Mouse (Mus musculus): ENCODE data around the gene Asxl1. TPM values are rescaled to one million over a fixed set of nuclear protein-coding genes. Genes with fewer than 3 reads are reported as not detected.

The Asxl1 gene
- total and polyA plus RNA-seq, 3 experiments = 15.2 to 35.5 TPM; not detected in 1

DNA sequence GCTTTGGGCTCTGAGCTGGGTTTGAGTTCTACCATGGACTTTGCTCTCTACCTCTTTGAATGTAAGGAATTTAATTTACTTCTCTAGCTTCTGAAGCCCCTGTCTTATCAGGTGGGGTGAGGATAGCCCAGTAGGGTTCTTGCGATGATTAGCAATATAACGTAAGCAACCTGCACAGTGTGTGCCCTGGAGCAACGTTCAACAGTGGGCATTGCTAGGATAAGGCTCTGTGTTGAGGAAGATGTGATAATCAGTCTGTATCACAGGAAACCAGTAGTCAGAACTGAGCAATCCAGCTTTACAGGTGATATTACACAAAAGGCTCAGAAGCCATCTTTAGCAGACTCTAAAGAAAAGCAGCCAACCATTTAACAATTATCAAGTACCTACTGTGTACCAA, 11.3 kb upstream of the Asxl1 start:
- no peak overlapping the region for H3K27ac ChIP-seq (ENCODE audit: control insufficient read depth, low read depth, low read length)
- no peak for DNase-seq (ENCODE audit: low read depth, low spot score)
- no peaks in the 10 kb centered on the region for H3K9me3 ChIP-seq (replicated peaks; ENCODE audit: insufficient read depth, low read length)

DNA sequence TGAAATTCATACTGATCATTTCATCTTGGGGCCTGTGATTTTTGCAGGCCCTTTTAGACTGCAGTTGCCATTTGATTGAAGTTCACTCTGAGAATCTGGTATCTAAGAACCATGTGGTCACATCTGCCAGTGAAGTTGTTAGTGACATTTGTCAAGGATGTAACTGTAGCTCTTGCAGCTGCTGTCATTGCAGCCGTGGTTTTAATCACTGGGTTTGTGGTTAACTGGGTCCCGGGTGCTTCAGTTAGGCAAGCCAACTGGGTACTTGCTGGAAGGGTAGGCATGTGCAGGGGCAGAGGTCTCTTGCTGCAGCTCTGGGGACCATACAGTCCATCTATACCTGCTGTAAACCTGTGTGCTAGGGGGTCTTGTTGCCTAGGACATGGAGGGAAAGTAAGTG, 9.5 kb upstream of the Asxl1 start:
- Histone ChIP-seq H3K36me3 (ENCODE audit: control insufficient read depth in 1 of 2, insufficient read depth in 2 of 2, low read length in 2 of 2) (no peaks in the 10 kb centered on the region; a peak in 1 of 4 replicates), H3K27me3 (ENCODE audit: control insufficient read depth in 1 of 2, insufficient read depth in 2 of 2, low read length in 2 of 2) (no peaks in the 10 kb centered on the region), H3K4me1 (ENCODE audit: control insufficient read depth in 1 of 2, insufficient read depth in 2 of 2, low read length in 2 of 2) (no peaks in the 10 kb centered on the region), H3K4me3 (ENCODE audit: control insufficient read depth in 1 of 2, insufficient read depth in 1 of 2, low read depth in 2 of 2, low read length in 2 of 2) (no peak overlapping the region), H3K9me3 (replicated peaks; ENCODE audit: insufficient read depth, low read length) (no peaks in the 10 kb centered on the region), H3K27ac (ENCODE audit: control insufficient read depth, low read depth, low read length) (no peak overlapping the region), H3K9ac (ENCODE audit: control insufficient read depth, low read depth, low read length, poor library complexity, severe bottlenecking) (no peak overlapping the region), H3K79me2 (ENCODE audit: control insufficient read depth, insufficient read depth, low read length, poor library complexity) (no peaks in the 10 kb centered on the region)
- TF ChIP-seq ETS1 (IDR thresholded peaks at IDR 0.05; ENCODE audit: low read depth, low read length) (0 out of 2 replicates have a peak, but pooled peaks have one; percentile 26), NELFE (IDR thresholded peaks at IDR 0.05; ENCODE audit: low read depth, low read length) (no peak), TCF12 (IDR thresholded peaks at IDR 0.05; ENCODE audit: low read depth, low read length) (no peak)
- peak; percentile 49 for DNase-seq (ENCODE audit: low read depth, low spot score)

More for the DNA sequence above, 11.3 kb upstream of the Asxl1 start:
- Histone ChIP-seq H3K36me3 (ENCODE audit: control insufficient read depth in 1 of 2, insufficient read depth in 2 of 2, low read length in 2 of 2) (no peaks in the 10 kb centered on the region; a peak in 1 of 4 replicates), H3K4me3 (ENCODE audit: control insufficient read depth in 1 of 2, insufficient read depth in 1 of 2, low read depth in 2 of 2, low read length in 2 of 2) (no peak overlapping the region), H3K27me3 (ENCODE audit: control insufficient read depth in 1 of 2, insufficient read depth in 2 of 2, low read length in 2 of 2) (no peaks in the 10 kb centered on the region), H3K4me1 (ENCODE audit: control insufficient read depth in 1 of 2, insufficient read depth in 2 of 2, low read length in 2 of 2) (no peaks in the 10 kb centered on the region), H3K9ac (ENCODE audit: control insufficient read depth, low read depth, low read length, poor library complexity, severe bottlenecking) (no peak overlapping the region), H3K79me2 (ENCODE audit: control insufficient read depth, insufficient read depth, low read length, poor library complexity) (no peaks in the 10 kb centered on the region)
- TF ChIP-seq TCF12 (IDR thresholded peaks at IDR 0.05; ENCODE audit: low read depth, low read length) (no peak), POLR2A (IDR thresholded peaks at IDR 0.05; ENCODE audit: control insufficient read depth in 1 of 2, insufficient read depth in 1 of 2, low read depth in 1 of 2, low read length in 2 of 2, poor library complexity in 1 of 2) (no peak), RCOR1 (IDR thresholded peaks at IDR 0.05; ENCODE audit: low read depth, low read length) (no peak), NELFE (IDR thresholded peaks at IDR 0.05; ENCODE audit: low read depth, low read length) (no peak), CHD2 (IDR thresholded peaks at IDR 0.05; ENCODE audit: low read length) (no peak), GABPA (IDR thresholded peaks at IDR 0.05; ENCODE audit: low read depth, low read length) (no peak)

DNA sequence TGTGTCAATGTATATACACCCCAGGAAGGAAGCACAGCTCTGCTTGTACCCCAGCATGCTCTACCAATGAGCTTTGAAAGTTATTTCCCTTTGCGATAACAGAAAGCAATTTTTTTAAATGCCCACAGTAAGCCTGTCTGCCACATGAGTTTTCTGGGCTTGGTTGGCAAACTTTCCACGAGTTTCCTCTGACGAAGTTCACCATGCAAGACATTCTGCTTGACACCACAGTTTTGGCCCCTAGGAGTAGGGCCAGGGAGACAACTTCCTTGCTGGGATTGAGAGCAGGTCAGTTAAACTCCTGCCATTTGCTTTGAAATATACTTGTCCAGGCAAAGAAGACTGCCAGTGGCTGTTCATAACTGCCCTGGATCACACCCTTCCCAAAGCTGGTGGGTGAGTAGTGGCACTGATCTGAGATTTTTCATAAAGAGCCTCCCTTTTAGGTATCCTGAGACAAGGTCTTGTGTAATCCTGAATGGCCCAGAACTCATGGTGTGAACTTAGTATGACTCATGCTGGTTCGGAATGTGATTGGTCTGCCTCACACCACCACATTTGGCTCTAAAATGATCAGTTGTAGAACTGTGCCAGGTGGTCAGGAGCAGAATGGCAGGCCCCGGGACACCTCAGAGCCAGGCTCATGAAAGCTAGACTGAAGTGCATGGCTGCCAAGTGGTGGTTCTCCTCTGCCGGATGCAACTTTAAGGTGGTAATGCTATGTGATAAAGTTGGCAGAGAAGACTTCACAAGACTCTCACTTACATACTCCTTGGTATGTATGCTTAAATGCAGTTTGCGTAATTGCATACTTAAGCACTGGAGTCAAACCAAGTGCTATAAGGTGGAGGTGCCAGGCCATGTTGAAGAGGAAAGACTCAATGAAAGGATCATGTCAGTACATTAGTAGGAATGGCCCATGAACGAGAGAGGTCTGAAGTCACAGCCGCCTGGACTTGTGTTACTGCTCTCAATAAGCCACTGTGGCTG, 7.0 kb upstream of the Asxl1 start:
- no peaks in the 10 kb centered on the region for H3K27me3 ChIP-seq (ENCODE audit: control insufficient read depth in 1 of 2, insufficient read depth in 2 of 2, low read length in 2 of 2)
- H3K4me1 ChIP-seq (ENCODE audit: control insufficient read depth in 1 of 2, insufficient read depth in 2 of 2, low read length in 2 of 2) = peaks cover 9 to 15% of the 10 kb centered on the region in 2 experiments
- H3K9ac ChIP-seq (ENCODE audit: control insufficient read depth, low read depth, low read length, poor library complexity, severe bottlenecking) = no peak overlapping the region
- DNase-seq (ENCODE audit: low read depth, low spot score) = no peak
- H3K27ac ChIP-seq (ENCODE audit: control insufficient read depth, low read depth, low read length) = no peak overlapping the region
- H3K36me3 ChIP-seq (ENCODE audit: control insufficient read depth in 1 of 2, insufficient read depth in 2 of 2, low read length in 2 of 2) = peaks cover 0 to 19% of the 10 kb centered on the region in 2 experiments; a peak in 2 of 4 replicates
- no peaks in the 10 kb centered on the region for H3K79me2 ChIP-seq (ENCODE audit: control insufficient read depth, insufficient read depth, low read length, poor library complexity)
- no peak overlapping the region for H3K4me3 ChIP-seq (ENCODE audit: control insufficient read depth in 1 of 2, insufficient read depth in 1 of 2, low read depth in 2 of 2, low read length in 2 of 2)
- no peaks in the 10 kb centered on the region for H3K9me3 ChIP-seq (replicated peaks; ENCODE audit: insufficient read depth, low read length)
- TF ChIP-seq CHD1 (IDR thresholded peaks at IDR 0.05; ENCODE audit: low read depth, low read length) (no peak), UBTF (IDR thresholded peaks at IDR 0.05; ENCODE audit: borderline replicate concordance, insufficient read depth, low read depth, low read length) (no peak), MAX (IDR thresholded peaks at IDR 0.05; ENCODE audit: low read length) (no peak), ZKSCAN1 (IDR thresholded peaks at IDR 0.05; ENCODE audit: low read depth, low read length) (no peak), ETS1 (IDR thresholded peaks at IDR 0.05; ENCODE audit: low read depth, low read length) (no peak), GABPA (IDR thresholded peaks at IDR 0.05; ENCODE audit: low read depth, low read length) (no peak), USF1 (IDR thresholded peaks at IDR 0.05; ENCODE audit: low read depth, low read length) (no peak)

Measured in MEL (cell line).